Mouse (Mus musculus): ENCODE results near the gene Gm49358.

Gene Gm49358

GRCm38 (mm10) chr10:86872591-86872990, 108.8 kb downstream of the Gm49358 start:
- no peak for DNase-seq (ENCODE audit: low spot score)

GRCm38 (mm10) chr10:86878721-86879120, 114.9 kb downstream of the Gm49358 start:
- no peak for DNase-seq (ENCODE audit: low spot score)

- DNase-seq (ENCODE audit: low spot score), result no peak
Measured at GRCm38 (mm10) chr10:86880071-86880806, 116.5 kb downstream of the Gm49358 start.

- DNase-seq (ENCODE audit: low spot score), result no peak
Measured at GRCm38 (mm10) chr10:86881448-86881847, 117.7 kb downstream of the Gm49358 start.

All from layer of hippocampus, adult 11-12 months (tissue).